Comparison of ENCODE assay signal across 8 mouse cellular contexts in genomic region chr7:88544393-88544792, GRCm38 (mm10).
DNase-seq lines count a peak whose midpoint lies in the region; ATAC-seq lines count a peak whose summit lies in the region.

No protein-coding gene starts in this region.

- no peak overlapping the region for H3K27ac ChIP-seq in heart, embryonic 11.5 days (ENCODE audit: low read depth, low read length)
- H3K27ac ChIP-seq in liver, embryonic 11.5 days (ENCODE audit: low read depth, low read length), result no peak overlapping the region
- H3K27ac ChIP-seq in neural tube, embryonic 12.5 days, result no peak overlapping the region

- H3K9ac ChIP-seq in heart, embryonic 11.5 days (ENCODE audit: low read depth, low read length), result no peak overlapping the region
- no peak overlapping the region for H3K9ac ChIP-seq in liver, embryonic 11.5 days (ENCODE audit: low read depth, low read length)
- H3K9ac ChIP-seq in neural tube, embryonic 12.5 days, result no peak overlapping the region

- H3K4me3 ChIP-seq in heart, embryonic 11.5 days (ENCODE audit: low read depth, low read length), result no peak overlapping the region
- no peak overlapping the region for H3K4me3 ChIP-seq in liver, embryonic 11.5 days (ENCODE audit: low read depth, low read length)
- no peak overlapping the region for H3K4me3 ChIP-seq in neural tube, embryonic 12.5 days

- no peak overlapping the region for H3K4me2 ChIP-seq in heart, embryonic 11.5 days
- H3K4me2 ChIP-seq in liver, embryonic 11.5 days, result no peak overlapping the region
- H3K4me2 ChIP-seq in neural tube, embryonic 12.5 days (replicated peaks), result no peak overlapping the region

- H3K36me3 ChIP-seq in heart, embryonic 11.5 days (ENCODE audit: control insufficient read depth, insufficient read depth, low read length), result no peaks in the 10 kb centered on the region
- H3K36me3 ChIP-seq in liver, embryonic 11.5 days (ENCODE audit: control insufficient read depth, insufficient read depth, low read length), result no peaks in the 10 kb centered on the region
- no peaks in the 10 kb centered on the region for H3K36me3 ChIP-seq in neural tube, embryonic 12.5 days

- no peaks in the 10 kb centered on the region for H3K4me1 ChIP-seq in heart, embryonic 11.5 days (ENCODE audit: control insufficient read depth, insufficient read depth, low read length)
- H3K4me1 ChIP-seq in liver, embryonic 11.5 days (replicated peaks; ENCODE audit: control insufficient read depth, insufficient read depth, low read length), result no peaks in the 10 kb centered on the region
- no peaks in the 10 kb centered on the region for H3K4me1 ChIP-seq in neural tube, embryonic 12.5 days

- H3K9me3 ChIP-seq in heart, embryonic 11.5 days (replicated peaks; ENCODE audit: control insufficient read depth, low read length), result no peaks in the 10 kb centered on the region
- no peaks in the 10 kb centered on the region for H3K9me3 ChIP-seq in liver, embryonic 11.5 days (ENCODE audit: control insufficient read depth, low read length)
- H3K9me3 ChIP-seq in neural tube, embryonic 12.5 days, result no peaks in the 10 kb centered on the region

- peak; percentile 83 for DNase-seq in 416B (ENCODE audit: low read depth)
- peak; percentile 38 for DNase-seq in Muller cell, postnatal 12 days (ENCODE audit: inconsistent ontology term)
- DNase-seq in kidney, postnatal 10 days, result peak; percentile 86
- no peak for DNase-seq in liver, embryonic 11.5 days (ENCODE audit: low spot score)
- peak; percentile 49 for DNase-seq in thymus, postnatal 25 days

- ATAC-seq in common myeloid progenitor, adult 5-6 weeks (replicated peaks; ENCODE audit: low read depth, poor library complexity, severe bottlenecking), result peak; percentile 90
- 0 out of 2 replicates have a peak, but pooled peaks have one; percentile 55 for ATAC-seq in heart, embryonic 11.5 days (replicated peaks; ENCODE audit: insufficient number of reproducible peaks, low FRiP score, low TSS enrichment)
- ATAC-seq in liver, embryonic 11.5 days (replicated peaks; ENCODE audit: low FRiP score), result peak; percentile 63; the same call in 1 of the 2 replicates
- peak; percentile 93 for ATAC-seq in neural tube, embryonic 12.5 days (ENCODE audit: low FRiP score, low read depth)

- H3K27me3 ChIP-seq in heart, embryonic 11.5 days (ENCODE audit: control insufficient read depth, insufficient read depth, low read length), result no peaks in the 10 kb centered on the region
- no peaks in the 10 kb centered on the region for H3K27me3 ChIP-seq in liver, embryonic 11.5 days (replicated peaks; ENCODE audit: control insufficient read depth, insufficient read depth, low read length)
- H3K27me3 ChIP-seq in neural tube, embryonic 12.5 days (replicated peaks), result no peaks in the 10 kb centered on the region

- WGBS in heart, embryonic 11.5 days (ENCODE audit: insufficient replicate concordance), result 8% methylated on average over 4 of the region's 4 CpGs
- 11% methylated on average over 4 of the region's 4 CpGs for WGBS in liver, embryonic 11.5 days
- WGBS in neural tube, embryonic 12.5 days, result 15% methylated on average over 4 of the region's 4 CpGs
